Mouse (Mus musculus) v-Abl transformed pro-B cells (cell line): ENCODE data around the gene Tmem164.

Experiments
- in situ Hi-C, 2 experiments: fragments of 400-800 bp; cut with MboI; formaldehyde crosslinking; loops; one replicate each; pipeline ENCODE4 v1.15.1; 2025; ENCODE audit not compliant: unreplicated experiment in 2 of 2

Tmem164 gene

DNA sequence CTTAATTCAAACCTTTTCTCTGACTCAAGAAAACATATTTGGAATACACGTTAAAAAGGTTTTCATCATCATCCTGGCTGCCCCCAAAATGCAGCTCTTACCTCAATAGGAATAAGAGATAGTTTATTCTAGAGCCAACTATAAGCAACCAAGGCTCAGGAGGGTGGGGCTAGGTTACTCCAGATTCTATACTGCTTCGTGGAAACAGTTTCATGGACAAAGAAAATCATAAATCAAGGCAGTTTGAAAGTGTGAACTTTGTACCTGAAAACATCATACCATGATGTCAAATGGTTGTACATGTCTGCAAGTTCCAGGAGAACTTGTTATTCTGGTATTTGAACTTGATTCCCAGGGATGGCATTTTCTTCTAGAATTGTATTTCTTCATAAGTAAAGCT lies 48.3 kb downstream of the Tmem164 start:
- in situ Hi-C loops, result no loop called here

DNA sequence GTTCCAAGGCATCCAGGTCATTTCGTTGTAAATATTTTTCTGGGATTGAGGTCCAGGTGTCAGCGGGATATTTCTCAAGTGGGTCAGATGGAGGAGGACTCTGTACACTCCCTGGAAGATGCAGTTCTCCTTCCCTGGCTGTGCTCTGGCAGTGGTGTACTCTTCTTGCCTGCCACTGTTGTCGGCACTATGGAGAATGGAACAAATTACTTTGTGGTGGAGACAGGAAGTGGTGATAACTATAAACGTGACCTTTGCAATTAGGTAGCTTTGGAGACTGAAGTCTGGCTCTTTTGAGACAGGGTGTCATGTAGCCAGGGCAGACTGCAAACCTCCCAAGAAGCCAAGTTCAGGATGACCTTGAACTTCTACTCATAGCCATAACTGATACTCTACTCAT lies 55.9 kb downstream of the Tmem164 start:
- in situ Hi-C loops, result no loop called here

DNA sequence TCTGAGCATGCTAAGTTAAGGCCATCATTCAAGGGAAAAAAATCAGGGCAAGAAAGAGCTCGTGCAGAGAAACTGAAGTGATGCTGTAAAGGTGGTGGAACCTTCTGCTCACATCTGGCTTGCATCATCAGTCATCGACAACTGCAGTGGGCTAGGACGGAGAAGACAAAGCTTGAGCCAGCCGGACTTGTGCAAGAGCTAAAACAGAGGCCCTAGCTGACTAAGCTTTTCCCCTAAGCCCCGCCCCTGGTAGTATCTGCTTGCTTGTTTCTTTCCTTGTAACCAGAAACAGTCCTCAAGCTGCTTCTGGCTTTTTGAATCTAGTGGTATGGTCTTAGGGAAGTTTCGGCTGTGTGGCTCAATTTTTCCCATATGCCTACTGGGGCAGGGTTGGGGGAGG lies 56.5 kb downstream of the Tmem164 start:
- in situ Hi-C loops, result no loop called here

DNA sequence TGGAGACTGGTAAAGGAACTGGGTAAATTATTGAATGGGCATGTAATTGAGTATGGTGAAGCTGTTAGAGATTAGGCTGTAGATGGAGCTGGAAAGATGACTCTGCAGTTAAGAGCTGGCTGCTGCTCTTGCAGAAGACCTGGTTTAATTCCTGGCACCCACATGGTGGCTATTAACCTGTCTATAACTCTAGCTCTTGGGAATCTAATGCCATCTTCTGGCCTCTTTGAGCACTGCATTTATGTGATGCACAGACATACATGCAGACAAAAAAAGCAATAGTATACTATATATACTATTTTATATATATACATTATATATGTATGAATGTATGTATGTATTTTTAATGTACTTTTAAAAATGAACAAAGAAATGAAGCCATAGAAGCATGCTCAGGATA lies 66.2 kb downstream of the Tmem164 start:
- in situ Hi-C loops, result no loop called here

DNA sequence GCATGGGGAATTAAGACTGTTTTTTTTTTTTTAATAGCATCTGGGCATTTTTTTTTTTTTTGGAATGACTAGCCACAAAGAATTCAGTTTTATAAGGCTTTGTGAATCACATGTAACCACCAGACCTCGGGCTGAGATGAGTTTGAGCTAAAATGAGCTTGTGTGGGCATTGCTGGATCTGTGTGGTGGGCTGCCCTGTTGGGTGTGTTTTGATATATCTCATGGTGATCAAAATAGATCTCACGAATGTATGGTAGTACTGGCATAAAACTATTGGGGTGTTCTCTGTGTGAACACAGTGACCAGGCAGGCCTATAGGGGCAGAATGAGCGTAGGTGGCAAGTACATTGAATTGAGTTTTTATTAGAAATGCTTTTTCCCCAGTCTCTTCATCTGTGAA lies 67.4 kb downstream of the Tmem164 start:
- in situ Hi-C loops, result no loop called here

DNA sequence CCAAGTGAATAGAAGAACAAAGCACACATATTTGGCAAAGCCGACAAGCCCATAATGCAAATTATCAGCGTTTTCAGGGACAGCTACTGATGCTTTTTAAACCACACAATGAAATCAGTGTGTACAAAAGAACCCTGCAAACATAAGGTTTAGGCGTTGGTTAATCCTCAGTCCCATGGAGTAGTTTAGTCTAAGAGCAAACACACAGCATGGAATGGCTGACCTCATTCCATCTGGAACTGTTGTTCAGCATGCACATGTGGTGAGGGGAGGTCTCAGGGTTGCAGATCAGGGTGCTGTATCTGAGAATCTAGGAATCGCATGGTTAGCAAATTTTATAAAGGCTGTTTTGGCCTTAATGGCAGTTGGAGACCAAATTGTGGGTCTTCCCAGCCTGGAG lies 69.6 kb downstream of the Tmem164 start:
- in situ Hi-C loops, result no loop called here

DNA sequence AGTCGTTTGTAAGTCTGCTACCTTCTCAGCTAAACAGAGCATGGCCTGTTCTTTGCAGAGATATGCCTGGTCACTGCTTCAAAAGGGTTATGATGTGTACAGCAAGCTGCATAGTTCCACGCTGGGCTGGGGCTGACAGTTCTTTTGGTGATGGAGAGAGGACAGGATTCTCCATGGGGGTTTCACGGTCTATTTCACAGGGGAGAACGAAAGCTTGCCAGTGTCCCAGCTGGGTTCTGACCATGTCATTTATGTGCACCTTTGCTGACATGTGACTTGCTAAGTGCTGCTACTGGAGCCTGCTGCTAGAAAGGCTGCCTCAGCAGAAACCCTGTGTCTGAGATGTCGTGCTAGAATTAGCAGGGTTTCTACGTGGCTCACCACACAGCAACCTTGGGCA lies 74.3 kb downstream of the Tmem164 start:
- in situ Hi-C loops, result no loop called here

DNA sequence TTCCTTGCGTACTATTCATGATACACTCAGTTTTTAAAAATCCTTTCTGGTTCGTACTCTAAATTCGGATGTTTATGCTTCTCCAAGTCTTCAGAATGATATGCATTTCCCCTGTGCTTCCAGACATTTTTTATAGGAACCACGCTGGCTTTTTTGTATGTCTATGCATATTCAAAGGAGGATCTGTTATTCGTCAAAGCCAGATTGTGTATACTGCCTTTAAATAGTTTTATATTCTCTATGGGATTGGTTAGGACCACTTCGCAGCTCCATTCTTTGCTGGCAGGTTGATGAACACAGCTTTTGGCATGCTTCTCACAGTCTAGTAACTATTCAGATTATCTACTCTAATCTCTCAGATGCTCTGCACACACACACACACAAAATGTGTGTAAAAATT lies 79.2 kb downstream of the Tmem164 start:
- in situ Hi-C loops, result no loop called here

DNA sequence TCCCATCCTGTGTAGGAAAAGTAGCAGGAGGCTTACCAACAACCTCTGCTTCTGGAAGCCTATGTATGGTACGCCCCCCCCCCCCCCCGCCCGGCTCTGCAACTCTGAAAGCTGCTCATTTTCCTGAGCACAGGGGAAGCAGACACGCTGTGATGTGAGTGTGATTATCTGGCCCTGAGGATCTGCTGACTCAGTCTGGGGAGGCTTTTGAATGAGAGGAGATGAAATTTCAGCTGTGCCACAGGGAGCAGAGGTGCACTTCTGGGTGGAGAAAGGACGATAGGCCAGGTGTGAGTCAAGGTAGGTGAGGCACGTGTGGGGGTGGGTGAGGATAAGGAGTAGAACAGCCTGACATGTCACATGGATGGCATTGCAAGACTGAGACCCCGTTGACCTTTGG lies 82.1 kb downstream of the Tmem164 start:
- in situ Hi-C loops, result no loop called here

DNA sequence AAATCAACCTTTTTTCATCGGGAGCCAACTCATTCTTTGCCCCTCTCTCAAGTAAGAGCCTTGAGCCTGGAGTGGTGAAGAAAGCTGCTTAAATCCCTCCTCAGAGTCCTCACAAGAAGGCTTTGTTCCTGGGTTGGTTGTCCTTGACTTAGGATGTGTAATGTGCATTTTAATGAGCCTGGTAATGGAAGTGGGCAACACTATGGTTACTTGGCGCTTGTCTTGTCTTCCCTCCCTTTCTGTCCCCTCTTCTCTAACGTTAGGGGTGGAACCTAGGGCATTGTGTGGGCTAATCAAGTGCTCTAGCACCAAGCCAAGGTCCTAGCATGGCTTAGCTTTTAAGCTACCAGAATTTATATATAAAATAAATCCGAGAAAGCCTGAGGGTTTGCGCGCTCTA lies 88.5 kb downstream of the Tmem164 start:
- in situ Hi-C loops, result no loop called here

DNA sequence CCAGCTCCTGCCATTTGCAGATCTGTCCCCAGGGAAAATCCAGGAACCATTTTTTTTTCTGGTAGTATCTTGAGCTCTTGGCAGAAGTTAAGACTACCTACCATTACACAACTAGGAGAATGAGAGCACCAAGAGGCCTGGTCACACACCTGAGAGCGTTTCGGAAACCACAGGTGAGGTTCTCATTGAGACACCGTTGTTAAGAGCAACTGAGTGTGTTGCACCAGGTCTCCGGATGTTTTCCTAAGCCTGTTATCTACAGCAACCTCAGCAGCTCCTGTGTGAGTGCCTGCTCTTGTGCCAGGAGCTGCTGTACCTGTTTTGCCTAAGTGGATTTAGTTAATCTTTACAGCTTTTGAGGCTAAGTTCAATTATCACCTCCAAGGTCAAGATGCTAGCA lies 92.5 kb downstream of the Tmem164 start:
- in situ Hi-C loops, result no loop called here

DNA sequence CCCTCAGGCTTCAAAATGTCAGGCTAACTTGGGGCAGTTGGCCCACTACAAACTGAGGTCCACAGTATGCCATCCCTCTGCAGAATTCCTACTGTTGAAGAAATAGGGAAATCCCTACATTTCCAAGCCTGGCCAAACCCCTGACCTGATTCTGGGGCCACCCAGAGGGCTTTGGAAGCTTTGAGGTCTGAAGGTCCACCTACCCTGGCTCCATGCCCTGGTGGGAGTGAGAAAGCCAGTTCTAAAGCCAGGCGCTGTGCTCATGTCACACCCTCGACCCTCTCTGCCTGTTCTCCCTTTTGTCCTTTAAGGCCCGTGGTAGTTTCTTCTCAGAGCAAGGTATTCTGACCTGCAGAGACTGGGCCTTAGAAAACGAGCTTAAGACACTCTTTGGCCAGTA lies 94.9 kb downstream of the Tmem164 start:
- in situ Hi-C loops, result no loop called here

DNA sequence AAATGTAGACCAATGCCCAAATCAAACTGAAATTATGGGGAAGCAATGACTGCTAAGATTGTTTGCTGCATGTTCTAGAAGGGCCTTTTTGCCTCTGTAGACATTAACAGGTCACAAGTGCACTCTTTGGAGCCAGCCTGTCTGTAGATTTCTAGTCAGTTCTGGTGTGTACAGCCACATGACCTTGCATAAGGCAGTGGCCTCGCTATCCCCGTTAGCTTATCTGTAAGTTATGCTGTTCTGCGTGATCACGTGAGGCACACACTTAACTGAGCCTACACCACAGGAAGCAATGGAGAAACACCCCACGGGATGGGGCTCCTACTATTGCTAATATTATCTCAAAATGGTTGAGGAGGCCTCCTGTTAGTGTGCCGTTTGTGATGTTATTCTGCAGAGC lies 97.4 kb downstream of the Tmem164 start:
- in situ Hi-C loops, result no loop called here

DNA sequence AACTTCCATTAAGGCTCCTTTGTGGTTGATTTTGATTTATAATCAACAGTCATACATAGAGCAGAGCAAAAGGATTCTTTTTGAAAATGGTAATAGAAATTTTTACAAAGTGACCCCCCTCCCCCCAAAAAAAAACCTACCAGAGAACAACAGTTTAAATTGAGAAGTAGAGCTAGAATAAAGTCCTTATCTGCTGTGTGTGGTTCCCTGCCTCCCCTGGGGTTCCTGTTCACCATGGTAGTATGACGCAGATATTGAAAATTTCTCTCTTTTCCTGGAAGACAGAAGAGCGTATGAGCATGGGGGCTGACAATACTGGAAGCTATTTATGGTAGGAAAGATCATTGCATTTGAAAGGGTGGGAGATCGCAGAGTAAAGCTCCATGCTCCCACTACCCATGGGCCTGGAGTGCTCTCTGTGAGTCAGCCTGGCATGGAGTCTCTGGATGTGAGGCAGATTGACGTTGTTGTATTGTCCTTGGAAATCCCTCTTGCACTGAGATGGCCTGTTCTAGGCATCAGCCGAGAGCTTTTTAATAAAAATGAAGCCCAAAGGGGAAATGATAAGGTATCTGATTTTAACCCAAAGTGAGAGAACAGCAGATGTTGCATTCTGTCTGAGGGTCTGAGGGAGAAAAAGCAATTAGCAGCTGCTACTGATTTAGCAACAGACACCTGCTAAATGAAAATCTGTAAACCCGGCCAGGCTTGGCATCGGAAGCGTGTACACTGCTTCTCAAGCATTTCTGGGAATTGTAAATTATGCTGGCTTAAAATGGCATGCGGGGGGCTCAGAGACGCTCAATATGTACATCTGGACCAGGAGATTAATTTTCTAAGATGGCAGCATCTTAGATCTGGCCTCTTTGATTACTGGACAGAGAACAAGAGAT lies 105.2 kb downstream of the Tmem164 start:
- in situ Hi-C loops, result no loop called here

DNA sequence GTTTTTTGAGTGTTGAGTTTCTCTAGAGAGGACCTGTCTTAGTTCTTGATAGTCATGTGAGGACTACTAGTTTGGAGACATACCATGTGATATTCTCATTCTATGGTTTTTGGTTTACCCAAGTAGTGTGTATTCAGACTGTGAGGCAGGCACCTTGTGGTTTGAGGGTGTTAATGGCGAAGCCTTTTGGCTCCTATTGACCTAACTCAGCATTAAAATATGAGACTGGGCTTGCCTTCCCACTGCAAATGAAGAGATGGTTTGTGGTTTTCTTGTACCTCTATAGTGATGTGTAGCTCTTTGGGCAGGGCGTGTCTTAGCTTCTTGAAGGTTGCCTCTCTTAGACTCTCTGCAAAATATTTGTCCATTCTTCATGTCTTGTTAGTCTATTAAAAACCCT lies 111.0 kb downstream of the Tmem164 start:
- in situ Hi-C loops, result no loop called here

DNA sequence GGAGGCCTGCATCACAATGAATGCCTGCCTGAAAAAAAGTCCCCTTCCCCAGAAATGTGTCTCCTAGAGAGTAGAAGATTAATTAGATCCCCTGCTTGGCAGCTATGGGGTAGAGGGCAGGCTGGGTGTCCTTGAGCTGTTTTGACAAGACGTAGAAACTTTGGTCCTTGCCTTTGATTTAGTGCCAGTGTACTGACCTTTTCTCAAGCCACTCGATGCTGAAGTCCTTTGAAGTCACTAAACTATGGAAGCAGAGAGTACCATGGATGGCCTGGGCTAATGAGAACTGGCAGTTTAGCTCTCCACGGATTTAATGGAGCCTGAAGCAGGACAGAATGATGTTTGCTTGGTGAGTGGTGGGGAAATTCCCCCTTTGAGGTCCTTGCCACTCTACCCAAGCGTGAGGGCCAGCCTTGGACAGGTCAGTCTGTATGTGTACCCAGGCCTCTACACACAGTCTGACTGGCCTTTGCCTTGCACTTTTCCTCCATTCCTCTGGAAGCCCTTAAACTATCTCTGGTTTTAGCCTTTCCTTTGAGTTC lies 112.9 kb downstream of the Tmem164 start:
- in situ Hi-C loops, result no loop called here

DNA sequence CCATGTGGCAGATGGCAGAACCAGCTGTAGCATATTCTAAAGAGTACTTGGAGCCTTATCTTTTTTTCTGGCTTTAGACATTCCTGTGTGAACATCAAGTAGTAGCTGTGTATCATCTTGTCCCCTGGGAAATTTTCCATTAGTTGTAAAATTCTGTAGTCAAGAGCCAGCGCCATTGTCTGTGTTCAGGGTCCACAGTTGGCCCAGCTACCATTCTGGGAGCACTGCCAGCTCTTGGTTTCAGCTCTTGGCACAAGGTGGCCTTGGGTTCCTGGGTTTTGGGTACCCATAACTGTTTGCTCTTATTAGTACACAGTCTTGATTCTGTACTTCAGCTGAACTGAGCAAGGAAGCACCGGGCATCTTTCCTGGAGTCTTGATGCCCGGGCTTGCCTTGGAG lies 123.4 kb downstream of the Tmem164 start:
- in situ Hi-C loops, result loop anchor here (10.0 to 25.0 kb wide), 6 partner anchors 120 to 592 kb away; partner anchors contain the start of genes Nxt2 (in 1 of the 2) and Tmem164 (in 1 of the 2)

DNA sequence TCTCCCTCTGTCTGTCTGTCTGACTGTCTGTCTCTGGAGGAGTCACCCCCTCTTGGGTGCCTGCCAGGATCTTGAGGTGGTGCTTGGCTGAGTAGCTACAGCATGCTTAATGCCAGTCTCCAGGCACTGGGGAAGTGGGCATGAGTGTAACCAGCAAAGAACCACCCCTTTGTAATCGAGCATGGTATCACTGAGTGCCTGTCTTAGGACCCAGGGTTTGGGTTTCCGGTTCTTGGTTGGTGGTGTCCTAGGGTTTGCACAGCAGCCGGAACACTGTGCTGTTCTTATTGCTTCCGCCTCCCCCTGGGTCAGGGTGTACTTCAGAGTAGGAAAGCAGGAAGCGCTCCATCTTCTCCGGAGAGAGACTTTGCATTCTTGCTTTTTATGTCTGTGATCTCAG lies 124.9 kb downstream of the Tmem164 start:
- in situ Hi-C loops, result loop anchor here (5.0 to 25.0 kb wide), 7 partner anchors 121 to 594 kb away; partner anchors contain the start of genes Nxt2 (in 1 of the 2) and Tmem164 (in 1 of the 2)

DNA sequence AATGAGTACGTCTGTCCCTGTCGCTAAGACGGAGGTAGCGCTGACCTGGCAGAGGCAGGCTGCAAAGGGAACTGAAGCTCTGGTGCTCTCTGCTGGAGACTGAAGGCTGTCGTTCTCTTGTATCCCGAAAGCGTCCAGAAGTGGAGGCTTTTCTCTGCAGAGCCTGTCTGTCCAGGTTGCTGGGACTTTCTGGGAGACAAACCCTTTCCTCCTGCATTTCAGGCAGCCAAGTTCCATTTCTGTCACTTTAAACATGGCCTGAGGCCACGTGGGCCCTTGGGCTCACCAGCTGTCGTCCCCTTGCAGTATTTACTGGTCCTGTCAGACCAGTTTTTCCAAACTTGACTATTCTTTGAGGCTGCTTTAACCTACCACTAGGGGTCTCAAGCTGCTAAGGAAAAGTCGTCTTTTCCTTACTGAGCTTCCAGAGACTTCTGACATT lies 125.4 kb downstream of the Tmem164 start:
- in situ Hi-C loops, result loop anchor here (5.0 to 25.0 kb wide), 7 partner anchors 122 to 594 kb away; partner anchors contain the start of genes Nxt2 (in 1 of the 2) and Tmem164 (in 1 of the 2)

DNA sequence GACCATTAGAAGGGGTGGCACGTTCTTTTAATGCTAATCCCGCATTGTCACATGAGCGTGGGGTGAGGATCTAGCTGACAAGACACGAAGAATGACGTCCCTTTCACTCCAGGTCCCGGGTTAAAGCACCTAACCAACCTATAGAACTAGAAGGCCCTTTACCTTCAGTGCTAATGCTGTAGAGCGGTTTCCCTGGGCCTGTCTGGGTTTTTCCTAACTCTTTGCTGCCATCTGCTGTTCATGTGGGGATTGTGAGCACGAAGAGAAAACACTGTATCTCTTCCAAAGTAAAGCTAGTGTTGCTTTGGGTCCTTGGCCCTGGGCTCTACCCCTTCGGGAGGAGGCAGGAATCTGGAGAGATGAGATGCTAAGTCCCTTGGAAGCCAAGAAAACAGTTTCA lies 127.2 kb downstream of the Tmem164 start:
- in situ Hi-C loops, result loop anchor here (5.0 to 25.0 kb wide), 7 partner anchors 124 to 596 kb away; partner anchors contain the start of genes Nxt2 (in 1 of the 2) and Tmem164 (in 1 of the 2)

DNA sequence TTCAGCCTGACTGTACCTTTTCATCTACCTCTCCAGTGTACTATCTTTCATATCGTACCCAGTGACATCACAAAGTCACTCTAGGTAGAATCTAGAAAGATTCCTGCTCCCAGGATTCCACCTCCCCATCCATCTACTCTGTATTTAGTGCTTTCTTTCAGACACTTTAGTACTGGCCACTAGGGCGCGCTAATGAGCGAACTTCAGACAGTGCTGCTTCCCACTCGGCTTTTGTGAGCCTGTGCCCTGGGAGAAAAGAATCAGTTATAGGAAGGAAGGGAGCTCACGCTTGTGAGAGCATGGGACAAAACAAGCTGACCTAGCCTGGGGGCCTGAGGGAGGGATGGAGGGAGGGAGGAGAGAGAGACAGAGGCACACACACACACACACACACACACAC lies 131.9 kb downstream of the Tmem164 start:
- in situ Hi-C loops, result loop anchor here (25.0 kb wide), 4 partner anchors 449 to 601 kb away; partner anchors contain the start of gene Nxt2 (in 1 of the 2)
